Mouse (Mus musculus): ENCODE measurements at regions not wholly inside any gene's neighbourhood (a gene's known extent, or its start where the extent isn't known, plus 50 kb on each side); places are given as distances from the start of the nearest gene placed in this dataset.
"Not testable (repeated sequence)": the region's sequence is repeated elsewhere in the genome, so short reads cannot be mapped to it uniquely, and the experiment has no call there.

DNA sequence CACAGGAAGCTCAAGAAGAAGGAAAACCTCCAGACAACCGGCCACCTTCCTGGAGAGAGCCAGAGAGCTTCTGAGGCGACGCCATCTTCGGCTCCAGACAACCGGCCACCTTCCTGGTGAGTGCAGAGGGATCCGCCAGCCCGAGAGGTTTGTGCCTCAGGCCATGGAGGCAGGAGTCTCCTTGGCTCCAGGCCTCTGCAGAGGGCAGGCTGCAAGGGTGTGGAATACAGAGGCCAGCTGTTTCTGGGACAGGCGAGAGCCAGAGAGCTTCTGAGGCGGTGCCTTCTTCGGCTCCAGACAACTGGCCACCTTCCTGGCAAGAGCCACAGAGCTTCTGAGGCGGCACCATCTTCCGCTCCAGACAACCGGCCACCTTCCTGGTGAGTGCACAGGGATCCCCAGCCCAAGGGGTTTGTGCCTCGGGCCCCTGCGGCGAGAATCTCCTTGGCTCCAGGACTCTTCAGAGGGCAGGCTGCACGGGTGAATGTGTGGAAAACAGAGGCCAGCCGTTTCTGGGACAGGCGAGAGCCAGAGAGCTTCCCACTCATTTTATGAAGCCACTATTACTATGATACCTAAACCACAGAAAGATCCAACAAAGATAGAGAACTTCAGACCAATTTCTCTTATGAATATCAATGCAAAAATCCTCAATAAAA, 441.4 kb downstream of the Arl6ip6 start:
- DNase-seq (ENCODE audit: low spot score), result not testable (repeated sequence)

DNA sequence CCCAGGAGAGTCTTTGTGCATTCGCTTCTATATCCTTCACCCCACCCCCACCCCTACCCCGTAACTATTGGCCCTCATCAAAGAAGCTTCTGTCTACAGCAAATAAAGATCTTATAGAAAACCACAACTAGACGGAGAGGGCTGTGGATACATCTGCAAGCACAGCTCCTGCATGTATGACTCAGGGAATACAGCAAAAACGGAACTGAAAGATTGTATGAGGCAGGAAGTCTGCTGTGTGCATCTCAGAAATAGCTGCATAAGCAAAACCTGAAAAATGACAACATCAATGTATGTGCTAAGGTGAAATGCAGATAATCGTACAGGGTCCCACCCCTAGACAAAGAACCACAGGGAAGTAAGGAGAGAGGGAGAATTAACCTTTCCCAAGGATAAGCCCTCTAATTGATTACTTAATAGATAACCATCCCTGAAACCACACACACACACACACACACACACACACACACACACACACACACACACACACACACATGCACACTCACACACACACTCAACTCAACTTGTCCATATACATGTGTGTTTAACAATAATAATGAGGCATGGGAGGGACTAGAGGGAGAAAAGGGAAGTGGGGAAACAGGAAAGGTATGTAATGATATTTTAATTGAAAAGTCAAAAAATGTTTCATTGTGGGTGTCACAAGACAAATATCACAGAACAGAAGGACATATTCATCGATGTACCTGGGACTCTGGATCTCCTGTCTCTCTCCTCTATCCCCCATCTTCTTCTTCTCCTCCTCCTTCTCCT, 416.6 kb downstream of the Rprm start:
- no peak for DNase-seq (ENCODE audit: low spot score)

DNA sequence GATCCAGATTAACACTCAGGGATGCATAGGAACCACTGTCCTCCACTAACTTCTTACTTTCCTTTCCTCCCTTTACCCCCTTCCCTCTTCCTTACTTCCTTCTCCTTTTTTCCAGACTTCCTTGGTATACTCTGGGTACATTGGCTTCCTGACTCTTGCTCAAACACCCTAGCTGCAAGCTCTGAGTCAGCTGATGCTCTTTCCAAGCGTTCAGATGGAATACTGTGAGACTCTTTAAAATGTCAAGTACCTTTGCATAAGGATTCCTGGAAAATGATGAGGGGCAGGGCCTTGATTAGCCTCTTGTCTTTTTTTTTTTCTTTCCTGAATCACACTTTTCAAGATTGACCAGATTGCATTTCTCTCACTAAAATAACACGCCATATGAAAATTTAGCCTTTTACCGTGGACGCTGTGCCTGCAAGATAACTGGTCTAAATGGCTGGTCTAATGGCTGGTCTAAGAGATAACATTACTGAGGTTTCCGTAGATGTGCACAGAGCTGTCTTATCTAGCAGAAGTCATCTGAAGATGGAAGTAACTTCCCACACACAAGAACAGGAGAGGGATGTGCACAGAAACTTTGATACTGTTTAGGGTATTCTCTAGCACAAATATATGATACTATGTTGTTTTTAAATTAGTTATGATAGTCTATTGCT, 404.9 kb downstream of the Rprm start:
- no peak for DNase-seq (ENCODE audit: low spot score)

DNA sequence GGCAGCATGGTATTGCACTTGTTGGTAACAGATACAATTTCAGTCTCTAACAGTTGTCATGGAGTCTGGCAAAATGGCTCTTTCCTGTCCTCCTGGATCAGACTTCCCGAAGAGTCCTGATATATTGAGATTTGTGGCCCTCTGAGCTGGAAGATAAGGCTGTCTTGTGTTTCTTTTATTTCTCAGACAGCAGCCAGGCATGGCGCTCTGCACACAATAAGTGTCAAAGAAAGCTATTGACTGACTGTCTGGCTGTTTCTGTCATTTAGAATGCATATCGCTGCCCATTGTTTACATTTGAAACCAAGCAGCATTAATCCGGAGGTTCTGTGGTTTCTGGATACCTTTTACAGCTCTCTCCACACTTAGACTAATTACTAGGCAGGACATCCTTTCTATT, 402.8 kb downstream of the Rprm start:
- DNase-seq (ENCODE audit: low spot score), result no peak

DNA sequence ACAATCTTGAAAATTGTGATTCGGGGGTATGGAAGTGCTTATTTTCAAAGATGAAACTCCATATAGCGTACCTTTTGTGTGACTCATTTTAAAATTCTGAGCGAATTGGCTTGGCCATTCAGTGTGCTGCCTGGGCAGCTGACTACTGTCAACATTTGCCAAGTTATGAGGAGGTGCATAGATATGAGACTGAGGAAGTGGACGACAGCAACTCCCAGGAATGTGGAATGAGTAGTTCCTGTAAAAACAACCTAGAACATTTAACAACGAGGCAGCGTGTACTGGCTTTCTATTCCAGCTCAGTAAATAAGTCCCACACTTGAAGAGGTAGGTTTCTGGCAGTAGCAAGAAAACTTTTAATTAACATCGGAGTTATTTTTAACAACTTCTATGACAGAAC, 398.1 kb downstream of the Rprm start:
- DNase-seq (ENCODE audit: low spot score), result no peak

DNA sequence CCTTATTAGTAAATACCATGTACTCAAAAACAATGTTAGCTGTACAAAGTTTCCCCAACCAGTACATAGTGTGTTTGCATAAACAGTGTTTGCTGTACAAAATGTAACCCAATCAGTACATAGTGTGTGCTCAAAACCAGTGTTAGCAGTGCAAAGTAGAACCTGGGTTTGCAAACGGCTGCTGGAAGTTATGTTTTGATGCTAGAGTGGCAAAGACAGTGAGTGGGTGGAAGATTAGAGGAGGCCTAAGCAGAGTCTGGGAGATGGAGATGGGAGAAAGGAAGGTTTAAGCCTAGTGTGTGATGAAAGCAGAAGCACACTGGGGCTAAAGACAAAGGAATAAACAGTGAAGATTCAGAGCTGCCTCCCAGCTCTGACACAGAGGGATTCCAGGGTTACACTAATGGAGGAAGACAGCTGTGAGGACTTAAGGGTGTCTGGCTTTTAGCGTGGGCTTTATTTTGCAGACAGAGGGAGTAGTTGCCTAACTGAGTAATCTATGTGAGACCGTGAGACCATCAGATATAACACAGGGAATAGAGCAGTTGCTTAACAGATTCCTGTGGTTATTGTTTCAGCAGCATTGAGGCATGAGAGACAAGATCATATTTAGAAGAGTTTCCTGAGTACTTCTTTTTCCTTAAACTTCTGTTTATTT, 396.0 kb downstream of the Rprm start:
- no peak for DNase-seq (ENCODE audit: low spot score)

DNA sequence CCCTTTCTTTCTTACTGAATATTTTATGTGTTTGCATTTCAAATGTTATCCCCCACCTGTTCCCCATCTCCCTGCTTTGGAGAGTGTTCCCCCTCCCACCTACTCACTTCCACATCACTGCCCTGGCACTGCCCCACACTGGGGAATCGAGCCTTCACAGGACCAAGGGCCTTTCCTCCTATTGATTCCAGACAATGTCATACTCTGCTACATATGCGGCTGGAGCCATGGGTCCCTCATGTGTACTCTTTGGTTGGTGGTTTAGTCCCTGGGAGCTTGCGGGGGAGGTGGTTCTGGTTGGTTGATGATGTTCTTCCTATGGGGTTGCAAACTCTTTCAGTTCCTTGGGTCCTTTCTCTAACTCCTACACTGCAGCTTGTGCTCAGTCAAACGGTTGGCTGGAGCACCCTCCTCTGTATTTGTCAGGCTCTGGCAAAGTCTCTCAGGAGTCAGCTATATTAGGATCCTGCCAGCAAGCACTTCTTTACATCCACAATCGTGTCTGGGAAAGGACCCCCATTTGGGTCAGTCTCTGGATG, 393.7 kb downstream of the Rprm start:
- DNase-seq (ENCODE audit: low spot score), result no peak

DNA sequence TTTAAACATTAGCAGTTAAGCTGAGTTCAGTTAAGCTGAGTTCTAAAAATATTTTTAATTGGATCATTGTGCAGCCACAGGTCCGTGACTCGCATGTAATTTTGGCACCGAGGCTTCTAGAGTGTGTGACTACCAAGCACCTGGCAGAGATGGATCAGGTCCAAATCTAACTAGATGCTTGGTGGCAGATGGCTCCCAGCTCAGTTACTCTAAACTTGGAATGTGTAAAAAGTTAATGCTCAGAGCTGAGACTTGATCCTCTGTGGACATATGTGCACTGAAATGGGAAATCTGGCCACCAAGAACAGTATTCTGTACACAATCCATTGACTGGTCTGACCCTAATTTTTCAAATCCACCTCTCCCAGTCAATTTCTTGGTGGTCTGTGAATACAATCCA, 374.1 kb downstream of the Rprm start:
- no peak for DNase-seq (ENCODE audit: low spot score)

DNA sequence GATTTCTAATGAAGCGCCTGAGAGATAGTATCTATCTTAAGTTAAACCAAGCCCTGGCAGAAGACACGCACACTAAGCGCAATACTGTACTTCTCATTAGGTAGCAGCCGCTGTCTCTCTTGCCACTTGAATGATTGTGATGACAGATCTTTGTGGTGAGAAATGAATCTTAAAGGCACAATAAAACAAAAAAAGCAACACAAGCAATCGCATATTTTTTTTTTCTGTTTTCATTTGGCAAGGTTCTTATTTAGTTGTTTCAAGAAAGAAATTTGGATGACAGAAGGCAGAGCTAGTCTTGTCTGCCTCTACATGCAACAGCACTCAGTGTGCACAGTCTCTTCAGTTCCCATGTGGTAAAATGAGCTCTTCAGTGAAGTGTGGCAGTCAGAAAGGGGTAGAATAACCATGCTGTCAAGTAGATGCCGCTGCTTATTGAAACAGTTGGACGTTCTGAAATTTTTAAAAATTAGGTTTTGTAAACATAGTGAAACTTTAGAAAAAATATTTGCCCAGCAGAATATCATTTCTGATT, 372.2 kb downstream of the Rprm start:
- no peak for DNase-seq (ENCODE audit: low spot score)

DNA sequence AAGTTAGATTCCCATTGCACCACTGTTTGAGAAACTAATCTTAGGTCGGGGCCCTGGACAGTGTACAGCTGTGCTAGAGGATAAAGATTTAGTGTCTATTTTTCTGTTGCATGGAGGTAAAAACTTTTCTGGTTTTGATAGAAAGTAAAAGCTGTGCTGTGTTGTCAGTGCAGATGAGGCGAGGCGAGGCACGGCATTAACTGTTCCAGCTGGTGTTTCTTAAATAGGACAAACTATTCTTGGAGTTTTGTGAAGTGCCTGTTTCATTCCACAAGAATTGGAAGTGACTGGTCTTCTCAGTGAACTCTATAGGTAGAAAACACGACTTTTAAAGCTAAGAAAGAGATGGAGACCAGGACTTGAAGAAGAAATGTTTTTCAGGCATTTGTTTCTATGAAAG, 370.3 kb downstream of the Rprm start:
- DNase-seq (ENCODE audit: low spot score), result no peak

DNA sequence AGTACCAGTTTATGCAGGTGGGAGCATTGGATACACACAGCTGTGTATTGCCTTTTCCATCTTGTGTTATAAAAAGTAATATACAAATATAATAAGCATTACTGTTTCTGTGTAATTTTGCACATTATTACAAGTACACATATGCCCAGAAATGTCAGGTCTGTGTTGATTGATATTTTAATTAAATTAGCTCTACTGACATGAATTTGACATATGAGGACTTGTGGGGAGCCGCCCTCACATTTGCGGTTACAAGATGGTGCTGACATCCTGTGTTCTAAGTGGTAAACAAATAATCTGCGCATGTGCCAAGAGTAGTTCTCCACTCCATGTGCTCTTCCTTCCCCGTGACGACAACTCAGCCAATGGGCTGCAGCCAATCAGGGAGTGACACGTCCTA, 362.1 kb downstream of the Rprm start:
- DNase-seq (ENCODE audit: low spot score), result no peak

DNA sequence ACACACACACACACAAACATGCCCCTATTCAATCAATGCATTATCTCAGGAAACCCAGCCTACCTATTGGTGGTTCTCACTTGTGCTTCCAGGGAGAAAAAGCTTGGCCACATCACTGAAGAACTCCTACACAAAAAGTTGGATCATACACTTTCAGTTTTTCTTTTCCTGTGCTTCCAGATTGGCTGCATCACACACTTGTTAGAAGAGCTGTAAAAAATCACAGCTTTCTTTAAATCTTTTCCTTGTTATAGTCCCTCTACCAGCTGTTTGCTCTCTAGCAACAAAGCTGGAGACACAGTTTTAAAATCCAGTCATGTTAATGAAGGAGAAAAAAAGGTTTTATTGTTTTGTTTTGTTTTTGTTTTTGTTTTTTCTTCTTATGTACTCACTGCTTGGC, 356.7 kb downstream of the Rprm start:
- no peak for DNase-seq (ENCODE audit: low spot score)

DNA sequence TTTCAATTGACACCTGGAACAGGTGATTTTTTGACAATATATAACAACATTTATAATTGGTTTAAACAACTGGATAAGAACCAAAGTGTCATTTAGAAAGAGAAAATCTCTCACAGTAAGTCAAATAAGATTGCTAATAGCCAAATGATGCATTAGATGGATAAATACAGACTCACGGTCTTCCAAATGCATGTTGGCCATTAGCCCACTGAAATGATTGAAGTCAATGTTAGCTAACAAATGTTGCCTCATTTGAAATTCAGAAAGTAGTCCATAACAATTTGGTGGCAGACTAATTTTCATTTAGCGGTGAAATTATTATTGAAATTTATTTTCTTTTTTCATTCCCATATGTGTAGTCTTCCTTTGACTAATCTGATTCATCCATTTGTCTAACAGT, 354.9 kb downstream of the Rprm start:
- DNase-seq (ENCODE audit: low spot score), result no peak

DNA sequence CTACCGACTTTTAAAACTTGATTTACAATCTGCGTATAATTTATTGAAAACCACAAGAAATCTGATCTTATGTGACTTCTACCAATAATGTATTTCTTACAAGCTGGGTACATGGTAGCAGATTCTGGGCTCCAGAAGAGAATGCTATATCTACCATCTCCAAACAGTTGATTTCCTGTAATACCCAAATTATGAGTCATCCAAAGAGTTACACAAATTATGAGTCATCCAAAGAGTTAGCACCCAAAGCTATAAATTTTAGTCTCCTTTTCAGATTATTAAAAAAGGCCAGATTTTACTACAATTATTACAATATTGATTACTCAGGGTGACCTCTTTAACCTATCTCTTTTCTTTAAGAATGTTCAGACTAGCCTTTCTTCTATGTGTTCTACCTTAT, 321.9 kb downstream of the Rprm start:
- no peak for DNase-seq (ENCODE audit: low spot score)

DNA sequence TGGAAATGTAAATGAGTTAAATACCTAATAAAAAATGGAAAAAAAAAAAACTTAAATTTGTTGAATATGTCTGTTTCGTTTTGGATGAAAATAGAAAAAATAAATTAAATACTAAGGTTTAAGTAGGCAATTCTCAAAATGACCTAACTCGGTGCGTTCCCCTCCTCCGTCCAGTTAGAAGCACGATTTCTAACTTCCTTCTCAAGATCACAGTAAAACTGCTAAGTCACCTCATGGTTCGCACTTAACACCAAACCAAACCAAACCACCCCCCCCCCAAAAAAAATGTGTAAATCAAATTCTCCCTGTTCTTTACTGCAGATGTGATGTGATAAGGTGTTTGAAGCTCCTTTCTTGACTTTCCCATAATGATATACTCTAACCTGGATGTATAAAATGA, 303.3 kb downstream of the Rprm start:
- not testable (repeated sequence) for DNase-seq (ENCODE audit: low spot score)

DNA sequence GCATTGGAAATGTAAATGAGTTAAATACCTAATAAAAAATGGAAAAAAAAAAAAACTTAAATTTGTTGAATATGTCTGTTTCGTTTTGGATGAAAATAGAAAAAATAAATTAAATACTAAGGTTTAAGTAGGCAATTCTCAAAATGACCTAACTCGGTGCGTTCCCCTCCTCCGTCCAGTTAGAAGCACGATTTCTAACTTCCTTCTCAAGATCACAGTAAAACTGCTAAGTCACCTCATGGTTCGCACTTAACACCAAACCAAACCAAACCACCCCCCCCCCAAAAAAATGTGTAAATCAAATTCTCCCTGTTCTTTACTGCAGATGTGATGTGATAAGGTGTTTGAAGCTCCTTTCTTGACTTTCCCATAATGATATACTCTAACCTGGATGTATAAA, 296.8 kb downstream of the Rprm start:
- not testable (repeated sequence) for DNase-seq (ENCODE audit: low spot score)

DNA sequence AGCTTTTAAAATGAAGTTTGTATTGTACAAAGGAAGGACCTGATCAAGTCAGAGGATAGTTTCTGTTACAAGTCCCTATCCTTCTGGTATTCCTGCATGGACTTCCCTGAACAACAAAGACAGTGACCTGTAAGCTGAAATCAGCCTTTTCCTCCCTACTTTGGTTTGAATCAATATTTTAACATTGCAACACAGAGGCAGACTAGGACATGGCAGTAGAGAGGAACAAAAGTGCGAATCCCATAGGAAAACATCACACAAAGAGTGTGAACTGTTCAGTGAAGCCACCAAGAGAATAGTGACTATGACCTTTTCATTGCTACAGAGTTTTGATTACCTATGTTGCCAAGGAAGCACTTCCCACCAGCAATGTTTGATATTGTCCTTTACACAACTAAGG, 288.7 kb downstream of the Rprm start:
- DNase-seq (ENCODE audit: low spot score), result no peak

DNA sequence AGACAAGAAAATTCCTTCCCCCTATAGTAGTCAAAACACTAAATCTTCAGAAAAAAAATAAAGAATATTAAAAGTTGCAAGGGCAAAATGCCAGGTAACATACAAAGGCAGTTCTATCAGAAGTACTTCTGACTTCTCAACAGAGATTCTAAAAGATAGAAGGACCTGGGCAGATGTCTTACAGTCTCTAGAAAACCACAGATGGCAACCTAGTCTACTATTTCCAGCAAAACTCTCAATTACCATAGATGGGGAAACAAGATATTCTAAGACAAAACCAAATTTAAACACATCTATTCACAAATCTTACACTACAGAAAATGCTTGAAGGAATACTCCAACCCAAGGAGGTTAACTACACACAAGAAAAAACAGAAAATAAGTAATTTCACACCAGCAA, 281.7 kb downstream of the Rprm start:
- DNase-seq (ENCODE audit: low spot score), result no peak

DNA sequence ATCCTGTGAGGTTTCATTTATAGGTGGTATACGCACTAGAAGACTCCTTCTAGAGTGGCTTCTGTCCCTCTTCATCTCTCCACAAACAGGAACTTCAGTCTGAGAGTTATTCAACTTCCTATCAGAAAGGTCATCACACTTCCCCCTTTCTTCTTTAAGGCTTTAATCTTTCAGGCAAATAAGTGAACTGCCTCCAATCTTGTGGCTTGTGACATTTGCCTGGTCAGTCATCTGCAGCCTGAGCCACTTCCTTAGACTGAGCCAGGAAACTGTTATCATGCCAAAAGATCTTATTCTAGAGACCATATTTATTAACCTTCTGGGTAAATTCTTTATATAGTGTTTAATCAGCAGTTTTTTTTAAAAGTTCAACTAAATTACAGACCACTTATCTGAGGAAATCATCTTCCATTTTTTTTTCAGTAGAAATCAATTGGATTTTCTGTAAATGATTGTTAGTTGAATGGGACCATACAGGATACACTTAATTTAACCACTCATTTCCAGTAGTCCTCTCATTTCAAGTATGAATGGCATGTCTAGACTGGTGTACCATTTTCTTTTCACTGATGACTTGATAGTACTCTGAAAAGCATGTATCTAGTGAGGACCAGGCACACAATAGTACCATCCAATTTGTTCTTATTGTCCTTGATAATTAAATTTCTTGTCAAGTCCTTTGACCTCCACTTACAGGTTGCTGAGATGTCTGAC, 234.4 kb downstream of the Rprm start:
- DNase-seq (ENCODE audit: low spot score), result no peak

All from urinary bladder, adult 2 months (tissue).